Mouse (Mus musculus) heart, adult 11 months (tissue): Measurements from ENCODE around the gene Hivep2.

Experiments
- DNase-seq: peaks from one replicate; pipeline ENCODE4 v3.0.0; 2022

The Hivep2 gene

DNA sequence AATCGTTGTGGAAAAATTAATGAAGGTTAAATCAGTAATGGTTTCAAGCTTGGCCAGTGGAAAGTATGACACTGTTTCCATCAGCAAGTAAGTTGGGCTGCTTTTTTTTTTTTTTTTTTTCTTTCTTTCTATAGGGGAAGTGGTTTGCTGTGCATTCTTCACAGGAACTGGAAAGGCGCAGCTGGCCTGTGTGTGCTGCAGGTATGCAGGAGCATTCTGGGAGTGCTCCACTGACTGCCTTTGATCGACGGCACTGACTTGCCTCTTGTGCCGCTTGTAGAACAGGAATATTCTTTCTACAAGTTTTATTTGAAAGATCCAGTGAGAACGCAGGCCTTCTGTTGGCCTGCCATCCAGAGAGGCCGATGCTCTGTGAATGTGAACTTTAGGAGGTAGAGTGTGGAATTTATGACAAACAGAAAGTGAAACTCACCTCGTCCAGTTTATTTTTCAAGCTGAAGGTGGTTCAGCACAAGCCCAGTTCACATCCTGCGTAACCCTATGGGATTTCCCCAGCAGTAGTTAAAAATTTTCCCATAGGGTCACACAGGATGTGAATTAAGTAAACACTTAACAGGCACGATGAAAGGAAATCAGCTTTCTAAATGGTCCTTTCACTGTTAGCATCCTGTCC is 120.1 kb downstream of the Hivep2 start:
- peak; percentile 94 for DNase-seq

DNA sequence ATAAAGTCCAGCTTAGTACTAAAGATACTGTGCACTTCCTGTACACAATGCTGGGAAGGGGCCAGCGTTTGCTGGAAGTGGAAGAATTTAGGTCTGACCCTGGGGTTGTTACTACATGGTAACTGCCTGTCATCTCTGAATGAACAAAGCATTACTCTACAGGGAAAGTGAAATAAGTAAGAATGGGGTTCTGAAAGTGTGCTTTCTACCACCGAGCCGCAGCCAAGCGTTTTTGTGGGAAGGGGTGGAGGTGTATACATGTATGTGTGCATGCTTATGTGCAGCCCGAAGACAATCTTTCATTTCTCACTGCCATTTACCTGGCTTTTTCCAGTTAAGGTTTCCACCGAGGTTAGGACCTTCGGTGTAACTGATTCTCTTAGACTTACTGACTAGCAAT is 121.4 kb downstream of the Hivep2 start:
- DNase-seq: peak; percentile 85

DNA sequence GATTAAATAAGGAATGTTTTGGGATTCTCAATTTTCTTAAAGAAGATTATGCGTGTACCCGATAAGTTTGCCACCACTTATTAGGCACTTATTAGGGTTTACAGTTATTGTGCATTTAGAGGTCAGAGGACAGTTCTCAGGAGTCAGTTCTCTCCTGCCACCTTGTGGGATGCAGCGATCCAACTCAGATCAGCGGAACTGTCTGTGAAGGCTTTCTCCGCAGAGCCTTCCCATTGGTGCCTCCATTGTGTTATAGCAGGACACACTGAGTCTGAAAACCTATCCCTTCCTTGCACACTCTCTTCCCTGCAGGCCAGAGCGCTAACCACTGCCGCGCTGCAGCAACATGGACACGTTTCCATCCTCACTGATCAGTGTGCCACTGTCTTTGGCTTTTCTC is 123.6 kb downstream of the Hivep2 start:
- no peak for DNase-seq

DNA sequence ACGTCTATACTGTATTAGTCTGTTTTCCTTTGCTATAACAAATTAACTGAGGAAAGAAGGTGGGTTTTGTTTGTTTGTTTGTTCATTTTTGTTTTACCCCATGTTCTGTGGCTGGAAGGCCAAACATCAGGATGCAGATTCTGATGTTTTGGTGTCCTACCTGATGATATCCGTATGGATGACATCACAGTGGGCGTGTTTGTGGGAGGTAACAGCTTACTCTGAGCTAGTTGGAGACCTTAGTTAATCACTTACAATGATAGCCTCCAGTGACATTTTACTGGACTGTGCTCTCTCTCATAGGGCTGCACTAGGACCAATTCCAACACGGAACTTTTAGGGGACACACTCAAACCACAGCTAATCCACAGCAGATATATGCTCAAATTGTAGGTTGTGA is 128.2 kb downstream of the Hivep2 start:
- DNase-seq: peak; percentile 35

DNA sequence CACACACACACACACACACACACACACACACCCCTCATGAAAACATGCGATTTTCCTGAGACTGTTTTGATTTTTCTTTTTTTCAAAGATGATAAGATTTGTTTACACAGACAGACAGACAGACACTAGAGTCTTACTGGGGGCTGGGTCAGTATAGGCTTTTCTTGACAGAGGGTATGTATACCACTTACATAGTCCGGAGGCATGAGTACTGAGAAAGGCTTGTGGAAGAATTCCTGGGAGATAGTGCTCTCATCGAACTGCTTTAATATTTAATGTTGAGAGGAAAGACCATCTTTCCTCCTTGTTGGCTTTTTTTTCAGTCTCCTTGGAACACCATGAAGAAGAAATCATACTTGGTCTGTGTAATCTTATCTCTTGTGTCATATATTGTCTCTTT is 130.2 kb downstream of the Hivep2 start:
- DNase-seq: peak; percentile 25

DNA sequence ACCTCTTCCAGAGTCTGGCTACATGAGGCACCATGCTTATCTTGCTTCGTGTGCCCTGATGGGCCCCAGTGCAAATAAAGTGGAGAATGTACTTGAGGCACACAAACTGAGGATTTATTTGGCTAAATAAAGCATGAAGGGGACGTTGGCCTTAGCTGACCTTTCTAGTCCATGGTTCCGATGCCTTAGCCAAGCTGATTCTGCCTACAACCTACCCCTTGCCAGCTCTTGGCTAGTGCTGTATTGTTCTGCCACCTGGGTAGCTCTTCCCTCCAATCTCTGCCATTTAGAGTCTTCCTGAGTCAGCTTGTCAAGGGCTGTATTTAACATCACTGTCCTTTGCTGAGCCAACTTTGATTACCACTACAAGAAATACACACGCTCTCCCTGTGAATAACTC is 133.3 kb downstream of the Hivep2 start:
- DNase-seq: peak; percentile 93

DNA sequence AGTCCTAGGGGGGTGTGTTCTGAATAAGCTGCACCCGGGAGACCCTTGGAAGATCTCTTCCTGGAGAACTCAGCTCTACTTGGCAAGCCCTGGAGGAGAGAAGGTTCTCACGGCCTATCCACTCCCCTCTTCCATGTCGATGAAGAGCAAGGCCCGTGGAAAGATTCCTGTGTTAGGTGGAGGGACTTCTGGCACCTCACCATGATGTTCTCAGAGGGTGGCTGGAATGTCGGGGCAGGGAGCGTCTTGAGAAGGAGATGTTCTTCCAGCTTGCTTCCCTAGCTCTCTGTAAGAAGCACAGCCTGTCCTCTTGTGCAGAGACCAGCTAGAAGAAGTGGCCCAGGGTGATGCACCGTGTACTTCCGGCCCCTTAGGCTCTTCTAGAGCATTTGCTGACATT is 134.2 kb downstream of the Hivep2 start:
- peak; percentile 95 for DNase-seq

DNA sequence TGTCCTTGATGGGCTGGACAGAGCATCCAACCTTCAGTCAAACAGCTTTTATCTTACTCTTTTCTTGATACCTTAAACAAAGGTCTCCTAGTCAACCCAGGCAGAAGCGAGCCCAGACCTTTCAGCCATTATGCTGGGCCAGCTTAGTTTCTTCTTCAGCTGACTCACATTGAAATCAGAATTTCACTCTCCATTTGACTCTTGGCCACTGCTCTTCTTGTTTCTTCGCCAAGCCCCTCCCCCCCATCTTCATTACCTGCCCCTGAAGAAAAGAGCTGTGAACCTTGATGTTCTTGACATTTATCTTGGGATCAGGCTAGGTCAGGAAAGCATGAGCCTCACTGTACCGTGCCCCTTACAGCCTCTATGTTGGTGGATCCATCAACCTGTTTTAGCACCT is 135.0 kb downstream of the Hivep2 start:
- DNase-seq: peak; percentile 79

DNA sequence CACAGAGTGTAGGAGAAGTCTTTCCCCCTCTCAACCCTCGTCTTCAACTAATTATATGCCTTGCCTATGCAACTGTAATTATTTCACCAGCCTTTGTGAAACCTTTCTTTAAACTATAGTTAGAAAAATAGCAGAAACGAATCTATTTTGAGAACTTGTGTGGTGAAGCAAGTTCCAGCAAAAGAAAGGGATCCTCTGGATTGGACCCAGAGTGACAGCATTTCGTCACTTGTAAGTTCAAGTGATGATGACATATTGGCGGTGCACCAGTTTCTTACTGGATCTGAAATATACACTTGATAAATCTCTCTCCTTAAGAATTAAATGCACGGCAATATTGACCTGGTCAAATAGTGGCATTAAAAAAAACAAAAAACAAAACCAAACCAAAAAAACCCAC is 136.1 kb downstream of the Hivep2 start:
- DNase-seq: no peak

DNA sequence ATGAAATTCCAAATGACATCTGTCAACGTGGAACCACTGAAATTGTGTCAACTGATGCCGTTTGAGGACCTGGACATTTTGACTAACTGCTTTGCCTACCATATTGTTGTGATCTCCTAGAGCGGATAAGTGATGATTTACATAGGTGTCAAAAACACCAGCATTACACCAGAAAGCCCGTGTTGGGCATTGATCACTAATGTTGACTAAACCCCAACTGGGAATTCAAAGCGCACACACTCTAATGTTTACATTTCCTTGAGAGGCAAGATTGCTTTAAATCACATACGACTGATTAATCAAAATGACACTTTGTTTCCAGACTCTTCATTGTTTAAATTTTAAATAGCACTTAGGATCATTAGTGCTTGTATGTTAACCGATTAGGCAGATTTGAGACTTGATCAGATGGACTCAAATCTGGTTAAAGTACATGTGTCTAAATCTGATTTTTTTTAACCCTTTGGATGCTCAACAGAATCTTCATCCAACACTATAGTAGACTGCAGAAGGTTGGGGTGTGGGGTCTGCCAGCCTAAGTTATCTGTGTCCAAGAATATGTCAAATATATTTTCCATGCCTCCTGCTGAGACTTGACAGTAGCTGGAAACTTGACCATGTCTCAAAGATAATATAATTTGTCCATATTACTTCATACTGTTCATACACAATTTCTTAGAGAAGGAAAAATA is 142.3 kb downstream of the Hivep2 start:
- DNase-seq: peak; percentile 7

DNA sequence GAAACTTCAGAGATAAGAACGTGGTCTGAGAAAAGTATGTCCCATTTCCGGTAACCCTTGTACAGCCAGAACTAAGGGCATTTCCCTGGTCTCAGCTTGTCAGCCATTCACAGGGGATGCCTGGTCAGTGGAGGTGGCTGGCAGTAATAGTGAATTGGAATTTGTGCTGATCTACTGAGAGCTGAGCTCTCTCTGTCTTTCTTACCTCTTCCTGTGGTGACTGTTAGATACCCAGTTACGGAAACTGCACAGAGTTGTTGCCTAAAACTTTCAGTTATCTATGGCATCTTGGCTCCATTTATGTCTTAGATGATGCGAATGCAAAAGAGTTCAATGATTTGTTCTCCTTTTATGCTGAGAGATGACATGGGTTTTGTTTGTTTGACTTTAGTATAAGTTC is 150.0 kb downstream of the Hivep2 start:
- DNase-seq: no peak

DNA sequence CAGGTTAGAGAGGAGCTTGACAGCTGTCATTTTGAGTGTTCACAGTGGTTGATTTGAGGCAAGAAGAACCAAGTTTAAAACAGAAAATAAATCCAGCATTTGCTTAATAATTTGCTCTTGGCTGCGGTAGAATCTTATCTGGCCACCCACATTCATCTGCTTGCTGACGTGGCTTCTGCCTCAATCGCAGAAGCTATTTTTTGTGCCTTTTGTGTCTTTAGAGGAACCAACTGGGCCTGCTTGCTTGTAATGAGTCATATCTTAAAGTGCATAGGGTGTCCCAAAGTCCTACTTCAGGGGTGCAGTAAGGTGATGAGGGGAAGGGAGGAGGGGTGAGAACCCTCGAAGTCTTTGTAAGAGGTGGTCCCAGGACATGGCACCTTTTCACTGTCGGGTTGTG is 151.1 kb downstream of the Hivep2 start:
- peak; percentile 92 for DNase-seq

DNA sequence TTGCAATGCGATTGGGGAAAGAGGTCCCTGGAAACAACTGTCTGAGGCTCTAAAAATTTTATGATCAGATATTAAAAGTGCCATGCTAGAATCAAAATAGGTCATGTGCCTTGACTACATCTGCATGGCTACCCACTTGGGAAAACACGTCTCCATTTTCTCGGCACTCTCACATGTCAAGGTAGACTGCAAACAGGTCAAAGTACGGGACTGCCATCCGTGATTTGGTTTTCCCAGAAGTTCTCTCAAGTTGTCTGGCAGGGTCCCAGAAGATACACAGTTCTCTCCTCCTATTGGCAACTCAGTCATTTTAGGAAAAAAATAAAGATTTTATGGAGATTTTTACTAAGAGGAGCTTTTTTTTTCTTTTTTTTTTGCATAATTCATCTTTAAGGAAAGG is 153.3 kb downstream of the Hivep2 start:
- DNase-seq: peak; percentile 68

DNA sequence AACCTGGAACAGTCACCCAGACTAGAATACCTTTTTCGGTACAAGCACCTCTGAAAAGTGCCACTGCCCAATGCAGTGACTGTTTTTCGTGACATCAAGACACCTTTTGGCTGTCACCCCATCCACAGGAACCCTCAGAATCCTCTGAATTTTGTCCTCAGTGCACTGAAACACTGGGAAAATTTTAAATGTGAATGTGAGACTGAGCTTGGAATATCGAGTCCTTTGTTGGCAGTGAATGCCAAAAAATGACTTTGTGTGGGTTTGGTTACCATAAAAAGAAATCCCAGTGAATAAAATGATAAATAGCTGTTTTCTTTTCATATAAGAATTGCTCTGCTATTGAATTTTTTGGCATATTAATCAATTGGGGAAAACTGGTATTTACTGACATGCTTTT is 154.6 kb downstream of the Hivep2 start:
- no peak for DNase-seq

DNA sequence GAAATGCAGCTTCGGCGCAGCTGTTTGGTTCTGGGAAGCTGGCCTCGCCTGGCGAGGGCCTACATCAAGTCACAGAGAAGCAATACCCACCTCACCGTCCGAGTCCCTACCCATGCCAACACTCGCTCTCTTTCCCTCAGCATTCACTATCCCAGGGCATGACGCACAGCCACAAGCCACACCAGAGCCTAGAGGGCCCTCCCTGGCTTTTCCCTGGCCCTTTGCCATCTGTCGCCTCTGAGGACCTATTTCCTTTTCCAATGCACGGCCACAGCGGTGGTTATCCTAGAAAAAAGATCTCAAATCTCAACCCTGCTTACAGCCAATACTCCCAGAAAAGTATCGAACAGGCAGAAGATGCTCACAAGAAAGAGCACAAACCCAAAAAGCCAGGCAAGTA is 162.0 kb downstream of the Hivep2 start:
- peak; percentile 90 for DNase-seq

DNA sequence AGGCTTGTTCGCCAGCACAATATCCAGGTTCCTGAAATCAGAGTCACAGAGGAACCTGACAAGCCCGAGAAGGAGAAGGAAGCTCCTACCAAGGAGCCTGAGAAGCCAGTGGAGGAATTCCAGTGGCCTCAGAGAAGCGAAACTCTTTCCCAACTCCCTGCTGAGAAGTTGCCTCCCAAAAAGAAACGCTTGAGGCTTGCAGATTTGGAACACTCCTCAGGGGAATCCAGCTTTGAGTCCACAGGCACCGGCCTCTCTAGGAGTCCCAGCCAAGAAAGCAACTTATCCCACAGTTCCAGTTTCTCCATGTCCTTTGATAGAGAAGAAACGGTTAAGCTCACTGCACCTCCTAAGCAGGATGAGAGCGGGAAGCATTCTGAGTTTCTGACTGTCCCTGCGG is 164.4 kb downstream of the Hivep2 start:
- DNase-seq: peak; percentile 96

DNA sequence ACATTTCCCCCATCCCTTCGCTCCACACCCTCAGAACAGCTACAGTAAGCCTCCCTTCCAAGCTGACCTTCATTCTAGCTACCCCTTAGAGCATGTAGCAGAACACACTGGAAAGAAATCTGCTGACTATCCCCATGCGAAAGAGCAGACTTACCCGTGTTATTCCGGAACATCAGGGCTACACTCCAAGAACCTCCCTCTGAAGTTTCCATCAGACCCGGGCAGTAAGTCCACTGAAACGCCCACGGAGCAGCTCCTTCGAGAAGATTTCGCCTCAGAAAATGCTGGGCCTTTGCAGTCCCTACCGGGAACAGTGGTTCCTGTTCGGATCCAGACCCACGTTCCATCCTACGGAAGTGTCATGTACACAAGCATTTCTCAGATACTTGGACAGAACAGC is 165.4 kb downstream of the Hivep2 start:
- DNase-seq: peak; percentile 93

DNA sequence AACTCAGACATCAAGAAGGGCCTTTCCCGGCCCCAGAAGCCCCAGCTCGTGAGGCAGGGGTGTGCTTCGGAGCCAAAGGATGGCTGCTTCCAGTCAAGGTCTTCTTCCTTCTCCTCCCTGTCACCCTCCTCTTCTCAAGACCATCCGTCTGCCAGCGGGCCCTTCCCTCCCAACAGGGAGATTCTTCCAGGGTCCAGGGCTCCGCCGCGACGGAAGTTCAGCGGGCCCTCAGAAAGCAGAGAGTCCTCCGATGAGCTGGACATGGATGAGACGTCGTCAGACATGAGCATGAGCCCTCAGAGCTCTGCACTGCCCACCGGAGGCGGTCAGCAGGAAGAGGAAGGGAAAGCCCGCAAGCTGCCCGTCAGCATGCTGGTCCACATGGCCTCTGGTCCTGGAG is 166.2 kb downstream of the Hivep2 start:
- peak; percentile 94 for DNase-seq

DNA sequence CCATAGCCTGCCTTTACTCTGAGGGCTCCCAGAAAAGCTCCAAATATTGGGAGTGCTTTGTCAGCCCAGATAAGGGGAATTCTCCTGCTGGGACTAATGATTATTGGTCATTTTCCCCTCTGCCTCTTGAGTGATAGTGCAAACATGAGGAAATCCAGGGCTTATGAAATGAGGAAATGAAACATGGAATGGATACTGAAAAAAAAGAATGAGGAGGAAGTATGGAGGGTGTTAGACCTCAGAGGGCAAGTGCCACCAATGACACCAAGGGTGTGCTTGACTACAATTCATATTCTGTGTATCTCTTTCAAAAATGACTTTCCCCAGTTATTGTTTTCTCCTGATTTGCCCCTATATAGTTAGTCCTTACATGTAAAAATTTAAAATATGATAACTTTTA is 167.1 kb downstream of the Hivep2 start:
- peak; percentile 79 for DNase-seq

DNA sequence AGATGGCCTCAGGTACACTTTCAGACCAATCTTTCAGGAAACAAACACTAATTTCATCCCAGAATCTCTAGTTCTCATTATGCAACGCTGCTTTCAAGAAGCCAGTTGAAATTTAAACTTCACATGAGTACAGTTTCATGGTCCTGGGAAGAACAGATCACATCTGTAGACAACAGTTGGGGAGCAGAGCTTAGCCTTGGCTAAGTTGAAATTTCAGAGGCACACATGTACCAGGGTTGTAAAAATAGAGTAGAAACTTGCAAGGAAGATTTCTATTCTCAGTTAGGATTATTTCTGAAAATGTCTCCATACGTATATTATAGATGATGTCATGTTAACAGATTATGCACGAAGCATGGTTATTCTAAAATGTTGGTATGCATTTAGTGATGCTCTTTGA is 172.8 kb downstream of the Hivep2 start:
- no peak for DNase-seq

DNA sequence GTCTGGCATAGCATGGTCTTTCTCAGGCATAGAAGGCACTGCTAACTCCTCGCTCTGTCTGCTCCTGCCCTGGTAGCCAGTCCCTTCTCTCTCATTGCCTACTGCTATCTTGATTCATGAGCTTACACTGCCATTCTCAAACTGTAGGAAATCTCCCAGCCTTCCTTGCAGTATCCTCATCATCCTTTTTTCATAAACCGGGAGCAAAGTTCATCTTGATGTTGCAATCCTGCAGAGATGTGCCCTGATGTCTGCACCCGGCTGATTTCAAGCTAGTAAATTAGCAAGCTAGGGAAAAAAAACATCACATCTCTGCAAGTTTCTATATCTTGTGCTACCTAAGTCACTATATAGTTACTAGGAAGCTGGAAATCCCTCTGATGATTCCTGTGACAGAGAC is 179.0 kb downstream of the Hivep2 start:
- no peak for DNase-seq

DNA sequence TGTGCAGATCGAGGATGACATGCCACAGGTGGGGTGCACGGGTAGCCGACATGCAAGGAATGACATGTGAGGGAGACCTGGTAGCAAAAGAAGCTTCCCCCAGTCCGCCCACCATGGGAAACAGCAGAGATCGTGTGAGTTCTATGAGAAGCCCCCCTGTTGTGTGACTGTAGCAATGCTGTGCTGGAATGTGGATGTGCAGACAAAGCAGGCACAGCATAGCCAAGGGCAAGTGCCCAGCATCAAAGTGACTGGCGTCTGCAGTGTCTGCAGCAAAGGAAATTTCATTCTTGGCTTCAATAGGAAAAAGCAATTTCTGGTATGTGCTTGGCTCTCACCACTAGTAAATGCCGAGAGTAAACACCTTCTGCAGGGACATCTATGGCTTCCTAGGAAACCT is 199.0 kb downstream of the Hivep2 start:
- peak; percentile 74 for DNase-seq

DNA sequence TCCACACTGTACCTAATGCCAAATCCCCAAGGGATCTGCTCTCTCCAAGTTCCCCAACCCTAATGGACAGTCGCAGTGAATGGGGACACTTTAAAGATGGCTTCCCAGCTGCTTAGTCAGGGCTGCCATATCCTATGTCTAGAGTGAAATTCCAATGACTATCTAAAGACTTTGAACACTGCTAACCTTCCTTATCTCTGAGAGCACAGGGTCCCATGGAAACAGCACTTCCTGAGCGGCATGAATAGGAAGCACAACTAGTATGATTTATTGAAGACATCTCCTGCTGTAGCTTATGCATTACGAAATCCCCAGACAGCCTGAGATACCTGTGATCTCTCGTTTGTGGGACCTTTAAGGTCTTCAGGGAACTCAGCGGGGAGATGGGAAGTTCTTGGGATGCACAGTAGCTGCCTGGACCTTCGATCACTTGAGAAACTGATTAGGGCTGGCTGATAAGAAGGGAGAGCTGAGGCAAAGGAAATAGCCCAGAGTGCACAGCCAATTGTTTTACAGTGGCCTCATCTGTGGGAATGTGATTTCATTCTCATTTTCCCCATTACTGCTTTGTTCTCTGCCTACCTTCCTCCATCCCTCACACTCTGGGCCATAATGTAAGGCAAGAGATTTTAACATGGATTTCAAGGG is 202.4 kb downstream of the Hivep2 start:
- DNase-seq: no peak

DNA sequence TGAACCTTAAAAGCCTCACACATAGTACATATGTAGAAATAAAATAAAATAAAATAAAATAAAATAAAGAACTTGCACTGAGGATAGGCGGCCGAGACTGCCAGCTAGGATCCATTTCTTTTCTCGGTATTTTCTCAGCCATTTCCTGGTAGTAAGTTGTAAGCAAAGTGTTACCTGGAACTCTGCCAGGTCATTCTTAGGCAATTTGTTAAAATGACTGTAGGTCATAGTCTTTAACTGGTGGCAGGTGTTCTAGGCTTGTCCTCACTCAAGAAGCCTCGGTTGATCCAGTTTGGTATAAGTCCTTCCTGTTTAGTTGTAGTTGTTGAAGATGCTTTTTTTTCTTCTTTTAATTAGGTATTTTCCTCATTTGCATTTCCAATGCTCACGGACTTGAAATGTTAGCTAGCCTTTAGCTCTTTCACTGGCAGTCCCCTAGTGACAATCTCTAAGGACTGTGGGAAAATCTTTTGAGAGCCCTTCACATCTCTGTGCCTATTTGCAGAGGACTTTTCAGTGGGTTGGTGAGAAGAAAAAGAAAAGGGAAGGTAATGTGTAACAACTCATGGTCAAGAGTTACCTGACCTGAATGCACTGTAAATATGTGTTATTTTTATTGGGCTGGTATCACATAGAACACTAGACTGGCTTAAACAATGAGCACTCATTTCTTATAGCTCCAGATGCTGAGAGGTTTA is 203.1 kb downstream of the Hivep2 start:
- no peak for DNase-seq
